Mouse (Mus musculus): ENCODE results near the gene Kcnj12.

GRCm38 (mm10) chr11:61081624-61082023 lies 59.3 kb downstream of the Kcnj12 start:
- TF ChIP-seq POLR2A (IDR thresholded peaks at IDR 0.05; ENCODE audit: insufficient read length, low read depth): no peak
- no peak for TF ChIP-seq MAX (IDR thresholded peaks at IDR 0.05; ENCODE audit: low read depth)
- no peak for TF ChIP-seq USF1 (IDR thresholded peaks at IDR 0.05; ENCODE audit: low read depth)
- TF ChIP-seq CEBPB (IDR thresholded peaks at IDR 0.05; ENCODE audit: insufficient read depth, poor library complexity, severe bottlenecking): no peak
- no peak for TF ChIP-seq TCF12 (IDR thresholded peaks at IDR 0.05; ENCODE audit: insufficient read depth, poor library complexity, severe bottlenecking)
- TF ChIP-seq POLR2AphosphoS2 (IDR thresholded peaks at IDR 0.05; ENCODE audit: insufficient read length, low read depth): no peak
- peak in 2 of 3 experiments; percentile 34 to 64 for TF ChIP-seq MYOD1 (IDR thresholded peaks at IDR 0.05; ENCODE audit: control insufficient read depth in 1 of 3, insufficient read length in 2 of 3, low read depth in 2 of 3)
- no peak for TF ChIP-seq E2F4 (IDR thresholded peaks at IDR 0.05; ENCODE audit: insufficient read depth)
- TF ChIP-seq SRF (IDR thresholded peaks at IDR 0.05; ENCODE audit: control insufficient read depth, insufficient read length, low read depth): no peak
- peak in 2 of 3 experiments; percentile 5 to 24 for TF ChIP-seq MYOG (IDR thresholded peaks at IDR 0.05; ENCODE audit: control insufficient read depth in 1 of 3, insufficient read depth in 1 of 3, insufficient read length in 2 of 3, low read depth in 2 of 3)
- no peak for TF ChIP-seq REST (IDR thresholded peaks at IDR 0.05; ENCODE audit: insufficient read depth, insufficient read length)
- TF ChIP-seq TCF3 (IDR thresholded peaks at IDR 0.05; ENCODE audit: insufficient read length, low read depth): no peak
